Mouse (Mus musculus) thymus, postnatal 10 days (tissue): ENCODE data around the gene Mccc1.
A peak's percentile ranks its signal among the peaks of the same experiment; 100 is the strongest.

Experiments used
- DNase-seq, 2 experiments: peaks; one replicate each; pipeline ENCODE4 v3.0.0; 2021; ENCODE audit warnings: low spot score in 2 of 2

Gene Mccc1

GRCm38 (mm10) chr3:35964928-35965327 lies 35.5 kb downstream of the Mccc1 start:
- no peak for DNase-seq

- no peak for DNase-seq
These were observed 36.6 kb downstream of the Mccc1 start for GRCm38 (mm10) chr3:35963921-35964320.

GRCm38 (mm10) chr3:35963401-35963800 lies 37.1 kb downstream of the Mccc1 start:
- DNase-seq: no peak

GRCm38 (mm10) chr3:35962967-35963366 lies 37.5 kb downstream of the Mccc1 start:
- DNase-seq: no peak

- DNase-seq: no peak
These were observed 43.2 kb downstream of the Mccc1 start for GRCm38 (mm10) chr3:35957230-35957629.

- no peak for DNase-seq
These were observed 45.4 kb downstream of the Mccc1 start for GRCm38 (mm10) chr3:35954901-35955575.

GRCm38 (mm10) chr3:35953816-35954215 lies 46.7 kb downstream of the Mccc1 start:
- no peak for DNase-seq

GRCm38 (mm10) chr3:35953184-35953583 lies 47.3 kb downstream of the Mccc1 start:
- DNase-seq: no peak

GRCm38 (mm10) chr3:35948197-35948596 lies 52.3 kb downstream of the Mccc1 start:
- DNase-seq: no peak

- DNase-seq: no peak
These were observed 59.9 kb downstream of the Mccc1 start for GRCm38 (mm10) chr3:35940520-35941135.

- DNase-seq: no peak
These were observed 60.4 kb downstream of the Mccc1 start for GRCm38 (mm10) chr3:35940047-35940446.

GRCm38 (mm10) chr3:35937345-35937744 lies 63.1 kb downstream of the Mccc1 start, which contains the start of gene Dcun1d1:
Dcun1d1 (minus strand) TSS chr3:35937445.
- DNase-seq: no peak

GRCm38 (mm10) chr3:35933405-35933777 lies 67.1 kb downstream of the Mccc1 start:
- peak; percentile 43 to 56 for DNase-seq

GRCm38 (mm10) chr3:35932735-35933404 lies 67.6 kb downstream of the Mccc1 start:
- peak; percentile 64 to 72 for DNase-seq

GRCm38 (mm10) chr3:35931896-35932727 lies 68.4 kb downstream of the Mccc1 start:
- peak; percentile 43 to 55 for DNase-seq

GRCm38 (mm10) chr3:35931359-35931758 lies 69.1 kb downstream of the Mccc1 start:
- DNase-seq: no peak

- no peak for DNase-seq
These were observed 70.6 kb downstream of the Mccc1 start for GRCm38 (mm10) chr3:35929831-35930230.

- DNase-seq: no peak
These were observed 71.1 kb downstream of the Mccc1 start for GRCm38 (mm10) chr3:35929406-35929805.

- no peak for DNase-seq
These were observed 74.6 kb downstream of the Mccc1 start for GRCm38 (mm10) chr3:35925852-35926251.

GRCm38 (mm10) chr3:35924007-35924406 lies 76.5 kb downstream of the Mccc1 start:
- no peak for DNase-seq

GRCm38 (mm10) chr3:35923495-35923894 lies 77.0 kb downstream of the Mccc1 start:
- DNase-seq: no peak

- no peak for DNase-seq
These were observed 78.0 kb downstream of the Mccc1 start for GRCm38 (mm10) chr3:35922522-35922921.
